ENCODE assay signal across 23 mouse cellular contexts in the genomic region with DNA sequence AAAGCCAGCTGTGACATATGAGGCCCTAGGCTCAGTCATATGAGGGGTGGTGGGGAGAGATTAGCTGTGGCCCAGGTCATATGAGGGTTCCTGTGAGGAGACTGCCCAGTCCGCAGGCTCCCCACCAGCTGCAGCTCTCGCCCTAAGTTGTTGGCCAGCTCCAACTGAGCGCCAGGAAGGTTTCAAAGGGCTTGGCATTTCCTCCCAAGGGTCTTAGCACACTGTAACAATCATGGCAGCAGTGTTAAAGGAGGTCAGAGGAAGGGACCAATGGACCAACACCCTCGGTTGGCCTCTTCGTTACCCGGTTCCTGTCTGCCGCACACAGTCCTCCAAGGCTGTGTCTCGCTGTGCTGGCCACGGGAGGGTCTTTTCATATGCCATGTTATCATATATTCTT. TPM values are rescaled to one million over a fixed set of nuclear protein-coding genes. Genes with fewer than 3 reads are reported as not detected.
A peak's percentile ranks its signal among the peaks of the same experiment; 100 is the strongest.
DNase-seq lines count a peak whose midpoint lies in the region; ATAC-seq and TF ChIP-seq lines count a peak whose summit lies in the region.
"Had no signal": no experiment of that assay in that cellular context is flagged by ENCODE, and none has a peak within 500 bp of the region (broad histone marks: within the 10 kb centered on the region; RNA-seq: fewer than 3 reads in every experiment).

No protein-coding gene starts in this region.

- WGBS in hindbrain, embryonic 13.5 days: 93% methylated on average over 9 of the region's 9 CpGs
- 86% methylated on average over 9 of the region's 9 CpGs for WGBS in hindbrain, embryonic 10.5 days
- 77% methylated on average over 9 of the region's 9 CpGs for WGBS in lung, embryonic 15.5 days
- 66% methylated on average over 9 of the region's 9 CpGs for WGBS in lung, adult 2 months
- WGBS in lung, postnatal 0 days: 67% methylated on average over 9 of the region's 9 CpGs

- H3K9me3 ChIP-seq in hindbrain, embryonic 13.5 days: no peaks in the 10 kb centered on the region
- no peaks in the 10 kb centered on the region for H3K9me3 ChIP-seq in hindbrain, embryonic 10.5 days
- no peaks in the 10 kb centered on the region for H3K9me3 ChIP-seq in lung, embryonic 15.5 days
- no peaks in the 10 kb centered on the region for H3K9me3 ChIP-seq in lung, postnatal 0 days (ENCODE audit: low read length)
- H3K9me3 ChIP-seq: embryonic facial prominence, embryonic 10.5 days; forebrain, embryonic 12.5 days; heart, embryonic 10.5 days; liver, embryonic 15.5 days; megakaryocyte, embryonic 14.5 days had no signal

- TF ChIP-seq CTCF in lung, adult 2 months (IDR thresholded peaks at IDR 0.05; ENCODE audit: insufficient read depth, low read length): no peak
- no peak for TF ChIP-seq CTCF in lung, postnatal 0 days (IDR thresholded peaks at IDR 0.05)

- H3K4me1 ChIP-seq in hindbrain, embryonic 13.5 days (replicated peaks): peaks cover 17% of the 10 kb centered on the region
- H3K4me1 ChIP-seq in hindbrain, embryonic 10.5 days (replicated peaks): peaks cover 13% of the 10 kb centered on the region
- H3K4me1 ChIP-seq in lung, embryonic 15.5 days: peaks cover 12% of the 10 kb centered on the region
- H3K4me1 ChIP-seq in lung, adult 2 months (ENCODE audit: control insufficient read depth, insufficient read depth, low read length): peaks cover 9% of the 10 kb centered on the region
- H3K4me1 ChIP-seq in lung, postnatal 0 days (ENCODE audit: insufficient read depth, low read depth, low read length): peaks cover 11% of the 10 kb centered on the region; the same call in 1 of the 2 replicates
- H3K4me1 ChIP-seq: forebrain, embryonic 12.5 days had no signal

- peaks cover 17% of the 10 kb centered on the region for H3K36me3 ChIP-seq in hindbrain, embryonic 13.5 days
- peaks cover 94% of the 10 kb centered on the region for H3K36me3 ChIP-seq in hindbrain, embryonic 10.5 days
- peaks cover 25% of the 10 kb centered on the region; the same call in 1 of the 2 replicates for H3K36me3 ChIP-seq in lung, embryonic 15.5 days
- H3K36me3 ChIP-seq in lung, postnatal 0 days (ENCODE audit: insufficient read depth, low read length): no peaks in the 10 kb centered on the region

- no peak overlapping the region for H3K4me3 ChIP-seq in hindbrain, embryonic 13.5 days
- H3K4me3 ChIP-seq in hindbrain, embryonic 10.5 days: no peak overlapping the region
- H3K4me3 ChIP-seq in lung, embryonic 15.5 days: no peak overlapping the region
- no peak overlapping the region for H3K4me3 ChIP-seq in lung, adult 2 months (replicated peaks; ENCODE audit: extremely low read depth, low read depth, low read length)
- H3K4me3 ChIP-seq in lung, postnatal 0 days (ENCODE audit: low read depth, low read length): no peak overlapping the region
- H3K4me3 ChIP-seq: embryonic facial prominence, embryonic 10.5 days; forebrain, embryonic 12.5 days; heart, embryonic 10.5 days; liver, embryonic 15.5 days; megakaryocyte, embryonic 14.5 days had no signal

- 0 out of 2 replicates have a peak overlapping the region, but pooled peaks have one; percentile 3 for H3K27ac ChIP-seq in hindbrain, embryonic 13.5 days
- no peak overlapping the region for H3K27ac ChIP-seq in hindbrain, embryonic 10.5 days
- H3K27ac ChIP-seq in lung, embryonic 15.5 days: peak overlapping the region; percentile 72
- peak overlapping the region; percentile 68 for H3K27ac ChIP-seq in lung, postnatal 0 days (ENCODE audit: low read length)
- H3K27ac ChIP-seq: embryonic facial prominence, embryonic 10.5 days; forebrain, embryonic 12.5 days; heart, embryonic 10.5 days; hindbrain, postnatal 0 days; liver, embryonic 15.5 days had no signal

- H3K9ac ChIP-seq in hindbrain, embryonic 13.5 days: no peak overlapping the region
- no peak overlapping the region for H3K9ac ChIP-seq in lung, embryonic 15.5 days
- H3K9ac ChIP-seq in lung, postnatal 0 days (replicated peaks; ENCODE audit: low read depth): no peak overlapping the region
- H3K9ac ChIP-seq: forebrain, embryonic 12.5 days; liver, embryonic 15.5 days had no signal

- ATAC-seq in hindbrain, embryonic 13.5 days (ENCODE audit: low FRiP score): no peak
- ATAC-seq in lung, embryonic 15.5 days (ENCODE audit: borderline replicate concordance, extremely low read depth, low FRiP score, low TSS enrichment): no peak
- peak; percentile 38 for ATAC-seq in lung, postnatal 0 days
- ATAC-seq: hindbrain, postnatal 0 days; midbrain, embryonic 16.5 days had no signal

- no peak for TF ChIP-seq POLR2A in lung, adult 2 months (IDR thresholded peaks at IDR 0.05; ENCODE audit: borderline replicate concordance, extremely low read depth, low read depth, low read length)

- no peaks in the 10 kb centered on the region for H3K27me3 ChIP-seq in hindbrain, embryonic 13.5 days
- no peaks in the 10 kb centered on the region for H3K27me3 ChIP-seq in hindbrain, embryonic 10.5 days (ENCODE audit: insufficient read depth, poor library complexity, severe bottlenecking)
- no peaks in the 10 kb centered on the region for H3K27me3 ChIP-seq in lung, embryonic 15.5 days
- no peaks in the 10 kb centered on the region for H3K27me3 ChIP-seq in lung, postnatal 0 days (replicated peaks; ENCODE audit: insufficient read depth, low read length)
- H3K27me3 ChIP-seq: forebrain, embryonic 12.5 days; liver, embryonic 15.5 days; megakaryocyte, embryonic 14.5 days had no signal

- DNase-seq in hindbrain, embryonic 10.5 days (ENCODE audit: low spot score): no peak
- no peak for DNase-seq in lung, adult 2 months
- peak; percentile 40 for DNase-seq in kidney, postnatal 14 days
- peak; percentile 46 for DNase-seq in lung, postnatal 0 days (ENCODE audit: low spot score)
- no peak for DNase-seq in c-Kit-positive CD71-positive TER-119-positive erythroid progenitor cells, embryonic 14.5 days (ENCODE audit: low spot score)
- no peak for DNase-seq in layer of hippocampus, postnatal 25 days (ENCODE audit: extremely low spot score in 1 of 2, low spot score in 1 of 2)
- DNase-seq: cerebellum, adult 9-10 months; gastrocnemius, postnatal 25 days; heart, postnatal 4 days; layer of hippocampus, adult 9-11 months; right cerebral cortex, postnatal 14 days; spleen, adult 18-20 months; thymus, adult 18-20 months; thymus, postnatal 4 days had no signal

- H3K4me2 ChIP-seq in hindbrain, embryonic 13.5 days: no peak overlapping the region
- H3K4me2 ChIP-seq in lung, embryonic 15.5 days: no peak overlapping the region
- no peak overlapping the region for H3K4me2 ChIP-seq in lung, postnatal 0 days (replicated peaks; ENCODE audit: low read depth, low read length)
- H3K4me2 ChIP-seq: forebrain, embryonic 12.5 days; liver, embryonic 15.5 days had no signal

- TF ChIP-seq EP300 in lung, postnatal 0 days (IDR thresholded peaks at IDR 0.05): 0 out of 2 replicates have a peak, but pooled peaks have one; percentile 9

RNA-seq across cellular contexts. Expression of gene Prkab1, which starts 43.8 kb away (rescaled TPM):
- polyA plus RNA-seq in hindbrain, embryonic 13.5 days (2015; fragmentation: Nextera tagmentation; extraction: Ambion mirVana): 54.8 and 55.0 TPM in 2 replicates
- 68.3 and 72.0 TPM in 2 replicates for polyA plus RNA-seq in hindbrain, embryonic 10.5 days (2016; fragmentation: Nextera tagmentation; extraction: Ambion mirVana)
- 66.8 and 74.3 TPM in 2 replicates for polyA plus RNA-seq in lung, embryonic 15.5 days (2015; fragmentation: Nextera tagmentation; extraction: Ambion mirVana)
- polyA plus RNA-seq in lung, adult 2 months (2012; rRNA removed): 77.3 and 92.5 TPM in 2 replicates
- polyA plus RNA-seq in lung, postnatal 0 days (2015; fragmentation: Nextera tagmentation; extraction: Ambion mirVana): 75.1 and 80.6 TPM in 2 replicates
- total RNA-seq in layer of hippocampus, postnatal 25 days (2021): 10 to 100 TPM; 15.5 to 23.7 TPM

Comparison
In these comparisons a context has a peak if more than half of its experiments do, and no peak if none do; other contexts are left out.
1. DNase-seq: peak in kidney, postnatal 14 days (single experiment) and lung, postnatal 0 days (single experiment); none in hindbrain, embryonic 10.5 days (single experiment), lung, adult 2 months (single experiment), c-Kit-positive CD71-positive TER-119-positive erythroid progenitor cells, embryonic 14.5 days (single experiment) and layer of hippocampus, postnatal 25 days (0 of 2).